Mouse (Mus musculus) liver, postnatal 0 days (tissue): ENCODE data around the gene Kcnip2.
"Not testable (repeated sequence)": the region's sequence is repeated elsewhere in the genome, so short reads cannot be mapped to it uniquely, and the experiment has no call there.

Experiments
- CTCF ChIP-seq: sonication (generic); IDR thresholded peaks from 2 replicates; pipeline ENCODE4 v1.5.1; 2016; ENCODE audit warnings: antibody characterized with exemption, low read depth
- EP300 ChIP-seq: IDR thresholded peaks from 2 replicates; pipeline ENCODE4 v1.6.1; 2016; ENCODE audit warnings: antibody characterized with exemption, low read depth, mild to moderate bottlenecking

GRCm38 (mm10) chr19:45805817-45806216 lies 10.0 kb downstream of the Kcnip2 start:
- not testable (repeated sequence) for TF ChIP-seq EP300, CTCF
